Mouse (Mus musculus) forebrain, embryonic 15.5 days (tissue): ENCODE measurements around the gene Klhdc1. TPM values are rescaled to one million over a fixed set of nuclear protein-coding genes. Genes with fewer than 3 reads are reported as not detected.

Experiments
- ATAC-seq: fragments of 200-750 bp; cut with Nextera tagmentation; replicated peaks from 2 replicates; pipeline ENCODE4 v1.8.0; 2017; ENCODE audit warnings: mild to moderate bottlenecking, moderate TSS enrichment, moderate library complexity
- H3K27ac ChIP-seq: fragments of 300-500 bp; sonication (generic); replicated peaks from 2 replicates; pipeline ENCODE4 v1.5.1; 2015; ENCODE audit warnings: mild to moderate bottlenecking, inconsistent platforms
- H3K27me3 ChIP-seq: fragments of 300-500 bp; sonication (generic); 2 replicates; pipeline ENCODE4 v1.6.1; 2015; ENCODE audit warnings: inconsistent platforms
- H3K36me3 ChIP-seq: fragments of 300-500 bp; sonication (generic); 2 replicates; pipeline ENCODE4 v1.6.1; 2015; ENCODE audit warnings: mild to moderate bottlenecking, inconsistent platforms
- H3K4me1 ChIP-seq: fragments of 300-500 bp; sonication (generic); 2 replicates; pipeline ENCODE4 v1.6.1; 2015; ENCODE audit warnings: inconsistent platforms
- H3K4me2 ChIP-seq: fragments of 300-500 bp; sonication (generic); replicated peaks from 2 replicates; pipeline ENCODE4 v1.6.1; 2015; ENCODE audit warnings: mild to moderate bottlenecking, inconsistent platforms
- H3K4me3 ChIP-seq: fragments of 300-500 bp; sonication (generic); 2 replicates; pipeline ENCODE4 v1.5.1; 2015; ENCODE audit warnings: mild to moderate bottlenecking, inconsistent platforms
- H3K9ac ChIP-seq: fragments of 300-500 bp; sonication (generic); replicated peaks from 2 replicates; pipeline ENCODE4 v1.6.1; 2015; ENCODE audit warnings: mild to moderate bottlenecking, inconsistent platforms
- H3K9me3 ChIP-seq: fragments of 300-500 bp; sonication (generic); 2 replicates; pipeline ENCODE4 v1.6.1; 2016; ENCODE audit warnings: inconsistent platforms
- WGBS: fragments of 180-500 bp; shearing (Covaris S2); methylation state at CpG from one replicate; pipeline ENCODE4 v1.1.7; 2015; ENCODE audit warnings: mixed read lengths; 5-methylcytosine and 5-hydroxymethylcytosine counted together
- polyA plus RNA-seq: library from polyadenylated mRNA; unstranded; fragments of >200 nt; fragmentation: Nextera tagmentation; extraction: Ambion mirVana; gene quantifications from 2 replicates; pipeline ENCODE4 v1.2.1, GENCODE M21; 2015

Gene Klhdc1
- polyA plus RNA-seq, 1 experiment from 2014 or later: 9.7 TPM

DNA sequence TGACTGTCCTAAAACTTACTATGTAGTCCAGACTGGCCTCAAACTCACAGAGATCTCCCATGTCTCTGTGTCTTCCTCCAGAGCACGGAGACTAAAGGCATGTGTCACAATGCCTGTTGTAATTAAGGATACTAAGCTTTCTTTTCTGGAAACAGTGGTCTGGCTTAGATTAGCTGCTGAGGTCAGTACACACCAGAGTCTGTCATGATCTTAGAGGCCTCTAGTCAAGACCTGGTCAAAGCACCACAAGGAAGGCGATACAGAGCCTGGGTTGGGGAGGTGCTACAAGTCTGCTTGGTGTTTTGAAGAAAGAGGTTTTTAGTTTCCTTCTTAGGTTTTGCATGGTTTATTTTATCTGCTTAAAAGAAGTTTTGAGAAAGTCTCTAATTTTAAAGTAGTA lies 59.4 kb downstream of the Klhdc1 start:
- no peak overlapping the region for H3K4me3 ChIP-seq
- 90% methylated on average over 2 of the region's 2 CpGs for WGBS
- H3K4me2 ChIP-seq: no peak overlapping the region
- peaks cover 23% of the 10 kb centered on the region for H3K4me1 ChIP-seq
- H3K9me3 ChIP-seq: no peaks in the 10 kb centered on the region
- no peaks in the 10 kb centered on the region for H3K27me3 ChIP-seq
- no peak overlapping the region for H3K9ac ChIP-seq
- no peak for ATAC-seq
- H3K27ac ChIP-seq: no peak overlapping the region
- peaks cover 49% of the 10 kb centered on the region for H3K36me3 ChIP-seq

DNA sequence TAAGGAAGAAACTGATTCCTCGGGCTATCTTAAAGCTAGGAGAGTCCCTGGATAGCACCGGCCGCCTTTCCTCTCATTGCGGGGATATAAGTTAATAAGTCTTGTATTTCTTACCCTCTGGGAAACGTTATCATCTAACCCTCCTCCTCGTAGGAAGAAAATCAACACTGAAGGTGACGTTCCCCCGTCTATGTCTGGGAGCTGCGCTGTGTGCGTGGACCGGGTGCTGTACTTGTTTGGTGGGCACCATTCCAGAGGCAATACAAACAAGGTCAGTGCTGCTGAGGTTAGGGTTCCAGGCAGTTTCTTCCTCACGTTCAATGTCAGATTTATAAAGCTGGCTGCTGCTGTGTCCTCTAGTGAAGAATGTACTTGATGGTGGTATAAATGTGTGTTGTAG lies 61.2 kb downstream of the Klhdc1 start:
- 92% methylated on average over 12 of the region's 12 CpGs for WGBS
- H3K4me3 ChIP-seq: no peak overlapping the region

DNA sequence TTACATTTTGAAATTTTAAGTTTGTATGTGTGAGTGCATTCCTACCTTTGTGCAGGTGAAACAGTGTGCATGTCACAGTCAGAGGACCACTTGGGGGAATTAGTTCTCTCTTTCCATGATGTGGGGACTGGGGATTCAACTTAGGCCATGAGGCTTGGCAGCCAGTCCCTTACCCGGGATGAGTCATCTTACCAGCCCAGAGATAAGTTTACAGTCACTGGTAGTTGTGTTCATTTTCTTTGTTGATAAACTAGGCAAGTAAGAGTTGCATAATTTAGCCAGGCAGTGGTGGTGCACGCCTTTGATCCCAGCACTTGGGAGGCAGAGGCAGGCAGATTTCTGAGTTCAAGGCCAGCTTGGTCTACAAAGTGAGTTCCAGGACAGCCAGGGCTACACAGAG lies 63.1 kb downstream of the Klhdc1 start:
- Histone ChIP-seq H3K4me1 (peaks cover 5% of the 10 kb centered on the region), H3K27me3 (no peaks in the 10 kb centered on the region), H3K9me3 (no peaks in the 10 kb centered on the region), H3K4me3 (no peak overlapping the region), H3K9ac (no peak overlapping the region), H3K4me2 (no peak overlapping the region), H3K36me3 (peaks cover 86% of the 10 kb centered on the region), H3K27ac (no peak overlapping the region)
- WGBS: 91% methylated on average over 2 of the region's 2 CpGs
- no peak for ATAC-seq

More for the DNA sequence above, 61.2 kb downstream of the Klhdc1 start:
- Histone ChIP-seq H3K27ac (no peak overlapping the region), H3K4me1 (peaks cover 15% of the 10 kb centered on the region), H3K4me2 (no peak overlapping the region), H3K9me3 (no peaks in the 10 kb centered on the region), H3K27me3 (no peaks in the 10 kb centered on the region), H3K36me3 (peaks cover 67% of the 10 kb centered on the region), H3K9ac (no peak overlapping the region)
- no peak for ATAC-seq

DNA sequence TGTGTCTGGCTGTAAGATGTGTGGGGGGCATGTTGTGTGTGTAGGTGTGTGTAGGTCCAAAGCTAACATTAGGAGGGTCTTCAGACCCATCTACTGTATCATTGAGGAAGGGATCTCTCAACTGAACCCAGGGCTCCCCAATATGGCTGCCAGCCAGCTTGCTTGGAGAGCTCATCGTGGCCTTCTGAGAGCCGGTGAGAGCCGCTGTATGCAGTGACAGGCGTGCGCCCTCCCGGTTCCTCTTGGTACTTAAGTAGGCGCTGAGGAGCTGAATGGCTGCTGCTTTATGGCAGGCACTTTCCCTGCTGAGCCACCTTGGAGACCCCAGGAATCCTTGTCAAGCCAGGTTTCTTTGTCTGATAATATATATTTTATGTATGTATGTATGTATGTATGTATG lies 65.4 kb downstream of the Klhdc1 start:
- Histone ChIP-seq H3K36me3 (peaks cover 94% of the 10 kb centered on the region), H3K27ac (no peak overlapping the region), H3K9me3 (no peaks in the 10 kb centered on the region), H3K9ac (no peak overlapping the region), H3K4me2 (no peak overlapping the region), H3K4me1 (no peaks in the 10 kb centered on the region), H3K4me3 (no peak overlapping the region), H3K27me3 (no peaks in the 10 kb centered on the region)
- WGBS: 87% methylated on average over 7 of the region's 7 CpGs
- ATAC-seq: no peak

DNA sequence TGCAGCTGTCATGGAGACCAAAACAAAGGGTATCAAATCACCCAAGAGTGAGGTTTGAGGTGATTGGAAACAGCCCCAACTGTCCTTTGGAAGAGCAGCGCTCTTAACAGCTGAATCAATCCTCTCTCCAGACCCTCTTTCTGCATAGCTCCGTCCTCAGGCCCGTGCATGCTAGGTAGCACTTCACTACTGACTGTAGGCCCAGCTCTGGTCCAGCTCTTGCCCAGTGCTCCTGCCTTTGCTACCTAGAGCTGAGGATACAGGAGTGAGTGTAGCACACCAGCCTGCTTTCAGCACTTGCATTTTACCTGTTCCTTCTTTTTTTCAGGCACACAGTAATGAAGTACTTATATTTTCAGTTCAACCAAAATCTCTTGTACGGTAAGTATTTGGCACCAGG lies 68.7 kb downstream of the Klhdc1 start:
- Histone ChIP-seq H3K9me3 (no peaks in the 10 kb centered on the region), H3K9ac (no peak overlapping the region), H3K4me2 (no peak overlapping the region), H3K27me3 (no peaks in the 10 kb centered on the region), H3K4me3 (no peak overlapping the region), H3K27ac (no peak overlapping the region), H3K4me1 (no peaks in the 10 kb centered on the region), H3K36me3 (peaks cover 93% of the 10 kb centered on the region)
- ATAC-seq: no peak
- 96% methylated on average over 4 of the region's 4 CpGs for whole genome bisulfite sequencing

DNA sequence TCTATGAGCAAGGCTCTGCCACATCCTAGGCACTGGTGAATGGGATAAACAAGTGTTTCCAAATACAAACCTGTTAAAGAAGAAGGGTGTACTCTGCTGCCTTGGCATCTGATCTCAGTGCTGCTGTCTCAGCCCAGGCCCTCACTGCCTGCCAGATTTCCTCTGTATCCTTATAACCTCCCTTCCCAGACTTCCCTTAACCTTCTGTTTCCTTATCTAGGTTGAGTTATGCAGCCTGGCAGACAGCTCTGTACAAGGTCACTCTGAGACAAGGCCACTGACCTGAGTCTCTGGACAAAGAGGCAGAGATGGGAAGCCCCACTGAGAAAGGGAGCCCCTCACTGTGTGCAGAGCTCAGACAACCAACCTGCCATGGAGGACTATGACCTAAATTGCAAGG lies 77.5 kb downstream of the Klhdc1 start:
- no peaks in the 10 kb centered on the region for H3K4me1 ChIP-seq
- no peak overlapping the region for H3K4me3 ChIP-seq
- peaks cover 77% of the 10 kb centered on the region for H3K36me3 ChIP-seq
- H3K9ac ChIP-seq: no peak overlapping the region
- H3K9me3 ChIP-seq: no peaks in the 10 kb centered on the region
- ATAC-seq: no peak
- no peak overlapping the region for H3K4me2 ChIP-seq
- no peak overlapping the region for H3K27ac ChIP-seq
- no peaks in the 10 kb centered on the region for H3K27me3 ChIP-seq

DNA sequence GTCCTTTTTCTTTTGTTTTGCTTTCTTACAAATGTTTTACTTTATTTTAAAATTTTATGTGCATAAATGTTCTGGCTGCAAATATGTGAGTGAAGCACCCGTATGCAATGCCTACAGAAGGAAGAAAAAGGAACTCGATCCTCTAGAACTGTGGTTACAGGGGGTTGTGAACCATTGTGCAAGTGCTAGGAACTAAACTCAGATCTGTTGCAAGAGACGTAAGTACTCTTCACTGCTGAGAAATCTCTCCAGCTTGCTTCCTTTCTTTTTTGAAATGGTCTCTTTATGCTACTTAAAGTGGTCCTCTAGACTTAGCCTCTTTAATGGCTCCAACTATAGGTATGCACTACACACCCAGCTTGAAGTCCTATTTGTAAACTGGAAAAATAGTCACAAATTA lies 90.2 kb downstream of the Klhdc1 start:
- Histone ChIP-seq H3K4me1 (no peaks in the 10 kb centered on the region), H3K36me3 (peaks cover 57% of the 10 kb centered on the region), H3K4me2 (no peak overlapping the region), H3K27me3 (no peaks in the 10 kb centered on the region), H3K4me3 (no peak overlapping the region), H3K27ac (no peak overlapping the region), H3K9ac (no peak overlapping the region), H3K9me3 (no peaks in the 10 kb centered on the region)
- no peak for ATAC-seq
- WGBS: 86% methylated on average over 3 of the region's 3 CpGs

DNA sequence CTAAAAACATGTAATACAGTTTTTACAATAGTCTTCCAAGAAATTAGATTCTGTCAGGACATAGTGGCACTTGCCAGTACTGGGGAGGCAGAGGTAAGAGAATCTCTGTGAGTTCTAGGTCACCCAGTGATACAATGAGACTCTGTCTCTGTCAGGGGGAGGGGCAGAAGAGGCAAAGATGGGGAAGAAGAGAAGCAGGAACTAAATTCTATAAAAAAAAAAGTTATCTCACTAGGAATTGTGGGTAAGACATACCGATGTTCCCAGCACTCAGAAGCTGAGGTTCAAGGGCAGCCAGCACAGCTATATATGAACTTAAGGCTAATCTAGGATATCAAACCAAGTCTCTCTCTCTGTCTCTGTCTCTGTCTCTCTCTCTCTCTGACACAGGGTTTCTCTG lies 91.2 kb downstream of the Klhdc1 start:
- no peak for ATAC-seq
- 89% methylated on average over 1 of the region's 1 CpGs for WGBS
- H3K27ac ChIP-seq: no peak overlapping the region
- no peaks in the 10 kb centered on the region for H3K9me3 ChIP-seq
- H3K36me3 ChIP-seq: peaks cover 58% of the 10 kb centered on the region
- H3K27me3 ChIP-seq: no peaks in the 10 kb centered on the region
- no peak overlapping the region for H3K9ac ChIP-seq
- H3K4me3 ChIP-seq: no peak overlapping the region
- H3K4me1 ChIP-seq: no peaks in the 10 kb centered on the region
- no peak overlapping the region for H3K4me2 ChIP-seq

DNA sequence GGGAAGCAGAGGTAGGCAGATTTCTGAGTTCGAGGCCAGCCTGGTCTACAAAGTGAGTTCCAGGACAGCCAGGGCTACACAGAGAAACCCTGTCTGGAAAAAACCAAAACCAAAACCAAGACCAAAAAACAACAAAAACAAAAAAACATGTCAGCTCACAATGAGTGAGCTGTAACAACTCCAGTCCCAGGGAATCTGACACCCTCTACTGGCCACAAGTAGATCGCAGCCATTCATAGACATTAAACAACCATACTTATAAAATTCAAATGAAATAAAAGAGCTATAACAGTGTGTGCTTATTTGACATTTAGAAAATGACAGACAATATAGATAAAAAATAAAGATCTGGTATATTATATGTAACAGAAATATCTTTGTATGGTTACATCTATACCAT lies 92.6 kb downstream of the Klhdc1 start:
- Histone ChIP-seq H3K9ac (no peak overlapping the region), H3K27me3 (no peaks in the 10 kb centered on the region), H3K4me3 (no peak overlapping the region), H3K4me2 (no peak overlapping the region), H3K36me3 (peaks cover 57% of the 10 kb centered on the region), H3K4me1 (no peaks in the 10 kb centered on the region), H3K9me3 (no peaks in the 10 kb centered on the region), H3K27ac (no peak overlapping the region)
- WGBS: 94% methylated on average over 2 of the region's 2 CpGs
- ATAC-seq: no peak

Other genes with a start within 250 kb of the Klhdc1 start
- gene Rps29, start 82.0 kb upstream of the Klhdc1 start, polyA plus RNA-seq: 1,221 and 1,345 TPM in 2 replicates
- gene Lrr1, start 72.4 kb upstream of the Klhdc1 start, polyA plus RNA-seq: 12.0 and 13.1 TPM in 2 replicates
- gene Rpl36al, start 57.1 kb upstream of the Klhdc1 start, polyA plus RNA-seq: 316 and 338 TPM in 2 replicates
- 40.2 and 40.5 TPM in 2 replicates for gene Mgat2, start 57.0 kb upstream of the Klhdc1 start, polyA plus RNA-seq
- gene Gm49383, start 44.1 kb upstream of the Klhdc1 start, polyA plus RNA-seq: 21.5 and 25.7 TPM in 2 replicates
- 10.1 and 10.9 TPM in 2 replicates for gene Dnaaf2, start 42.7 kb upstream of the Klhdc1 start, polyA plus RNA-seq
- gene Gm49384, start 36.9 kb upstream of the Klhdc1 start, polyA plus RNA-seq: 18.1 and 19.3 TPM in 2 replicates
- gene Pole2, start 13.0 kb upstream of the Klhdc1 start, polyA plus RNA-seq: 10.0 and 10.7 TPM in 2 replicates
- 288 and 290 TPM in 2 replicates for gene Klhdc2, start 55.5 kb downstream of the Klhdc1 start, polyA plus RNA-seq
- gene Nemf, start 116.0 kb downstream of the Klhdc1 start, polyA plus RNA-seq: 91.3 and 91.8 TPM in 2 replicates
- 32.1 and 33.0 TPM in 2 replicates for gene Arf6, start 131.0 kb downstream of the Klhdc1 start, polyA plus RNA-seq
- gene Gm9887, start 131.3 kb downstream of the Klhdc1 start, polyA plus RNA-seq: 1.0 and 1.1 TPM in 2 replicates